Comparison of ENCODE assay signal across 13 mouse cellular contexts in the genomic region with DNA sequence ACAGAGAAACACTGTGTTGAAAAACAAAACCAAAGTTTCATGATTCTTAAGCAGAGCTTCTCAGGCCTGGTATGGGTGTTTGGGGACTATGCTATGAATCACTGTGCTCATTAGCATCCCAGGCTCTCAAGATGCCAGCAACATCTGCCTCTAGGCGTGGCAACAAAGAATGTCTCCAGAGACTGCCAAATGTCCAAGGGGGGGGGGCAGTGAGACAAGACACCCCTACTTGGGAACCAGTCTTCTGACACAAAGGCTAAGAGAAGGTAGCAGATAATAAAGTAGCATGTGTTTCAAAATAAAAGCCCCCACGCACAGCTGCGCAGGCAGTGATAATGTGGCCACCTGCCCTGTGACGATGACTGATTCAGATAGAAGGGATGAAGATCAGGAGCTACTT.
A peak's percentile ranks its signal among the peaks of the same experiment; 100 is the strongest.
DNase-seq lines count a peak whose midpoint lies in the region; ATAC-seq and TF ChIP-seq lines count a peak whose summit lies in the region.
"Had no signal": no experiment of that assay in that cellular context is flagged by ENCODE, and none has a peak within 500 bp of the region (broad histone marks: within the 10 kb centered on the region; RNA-seq: fewer than 3 reads in every experiment).

No protein-coding gene starts in this region.

- peak overlapping the region; percentile 84 for H3K27ac ChIP-seq in layer of hippocampus, adult 2 months
- H3K27ac ChIP-seq in liver, embryonic 14.5 days, result no peak overlapping the region
- H3K27ac ChIP-seq in hindbrain, embryonic 10.5 days, result no peak overlapping the region
- H3K27ac ChIP-seq: forebrain, embryonic 10.5 days; hindbrain, postnatal 0 days; midbrain, embryonic 12.5 days had no signal

- 30% methylated on average over 4 of the region's 4 CpGs for WGBS in liver, embryonic 14.5 days (ENCODE audit: insufficient replicate concordance)
- WGBS in hindbrain, embryonic 10.5 days, result 82% methylated on average over 4 of the region's 4 CpGs

- peaks cover 4 to 9% of the 10 kb centered on the region in 2 experiments; a peak in 3 of 4 replicates for H3K4me1 ChIP-seq in liver, embryonic 14.5 days (replicated peaks; ENCODE audit: control insufficient read depth in 2 of 2, insufficient read depth in 2 of 2, low read length in 1 of 2)
- peaks cover 30% of the 10 kb centered on the region for H3K4me1 ChIP-seq in hindbrain, embryonic 10.5 days (replicated peaks)

- H3K36me3 ChIP-seq in liver, embryonic 14.5 days (replicated peaks; ENCODE audit: control insufficient read depth, insufficient read depth, low read depth), result no peaks in the 10 kb centered on the region
- H3K36me3 ChIP-seq in hindbrain, embryonic 10.5 days, result no peaks in the 10 kb centered on the region
- H3K36me3 ChIP-seq: forebrain, embryonic 10.5 days; midbrain, embryonic 12.5 days had no signal

- TF ChIP-seq CTCF in layer of hippocampus, adult 2 months (conservative IDR thresholded peaks at IDR 0.05), result no peak
- TF ChIP-seq CTCF in liver, embryonic 14.5 days (IDR thresholded peaks at IDR 0.05; ENCODE audit: low read depth), result no peak

- H3K4me2 ChIP-seq in liver, embryonic 14.5 days (ENCODE audit: low read depth), result no peak overlapping the region
- H3K4me2 ChIP-seq: midbrain, embryonic 12.5 days had no signal

- no peaks in the 10 kb centered on the region for H3K9me3 ChIP-seq in liver, embryonic 14.5 days (ENCODE audit: control insufficient read depth, low read length)
- H3K9me3 ChIP-seq in hindbrain, embryonic 10.5 days, result no peaks in the 10 kb centered on the region
- H3K9me3 ChIP-seq: forebrain, embryonic 10.5 days; midbrain, embryonic 12.5 days had no signal

- peak; percentile 67 for TF ChIP-seq EP300 in liver, embryonic 14.5 days (IDR thresholded peaks at IDR 0.05; ENCODE audit: low read depth)

- H3K27me3 ChIP-seq in liver, embryonic 14.5 days (ENCODE audit: control insufficient read depth, insufficient read depth, low read length), result no peaks in the 10 kb centered on the region
- H3K27me3 ChIP-seq in hindbrain, embryonic 10.5 days (ENCODE audit: insufficient read depth, poor library complexity, severe bottlenecking), result no peaks in the 10 kb centered on the region
- H3K27me3 ChIP-seq: midbrain, embryonic 12.5 days had no signal

- H3K9ac ChIP-seq in liver, embryonic 14.5 days (replicated peaks), result no peak overlapping the region
- H3K9ac ChIP-seq: midbrain, embryonic 12.5 days had no signal

- peak; percentile 72 for ATAC-seq in liver, embryonic 14.5 days (ENCODE audit: insufficient read depth)
- ATAC-seq: hindbrain, postnatal 0 days; lung, postnatal 0 days had no signal

- no peak overlapping the region for H3K4me3 ChIP-seq in layer of hippocampus, adult 2 months
- H3K4me3 ChIP-seq in liver, embryonic 14.5 days (ENCODE audit: insufficient read depth in 1 of 2, low read depth in 2 of 2, low read length in 2 of 2), result no peak overlapping the region
- H3K4me3 ChIP-seq in hindbrain, embryonic 10.5 days, result no peak overlapping the region
- H3K4me3 ChIP-seq: forebrain, embryonic 10.5 days; midbrain, embryonic 12.5 days had no signal

- no peak for DNase-seq in layer of hippocampus, adult 2 months (ENCODE audit: low spot score in 2 of 2)
- DNase-seq in layer of hippocampus, postnatal 14 days (ENCODE audit: low spot score in 2 of 2), result no peak
- DNase-seq in 3134 (ENCODE audit: extremely low read depth, insufficient read length, low spot score), result peak; percentile 47
- DNase-seq in Muller cell, postnatal 12 days (ENCODE audit: inconsistent ontology term), result peak; percentile 56
- DNase-seq in liver, embryonic 14.5 days (ENCODE audit: low read depth in 3 of 3, low spot score in 3 of 3), result peak in 1 of 3 experiments; percentile 32
- no peak for DNase-seq in kidney, postnatal 14 days
- no peak for DNase-seq in hindbrain, embryonic 10.5 days (ENCODE audit: low spot score)
- DNase-seq in kidney, adult 11 months, result no peak
- DNase-seq: cerebellum, adult 8-10 months had no signal

Comparison
In these comparisons a context has a peak if more than half of its experiments do, and no peak if none do; other contexts are left out.
1. DNase-seq: peak in 3134 (single experiment) and Muller cell, postnatal 12 days (single experiment); none in layer of hippocampus, adult 2 months (0 of 2), layer of hippocampus, postnatal 14 days (0 of 2), kidney, postnatal 14 days (single experiment), hindbrain, embryonic 10.5 days (single experiment) and kidney, adult 11 months (single experiment).